In the genomic region with DNA sequence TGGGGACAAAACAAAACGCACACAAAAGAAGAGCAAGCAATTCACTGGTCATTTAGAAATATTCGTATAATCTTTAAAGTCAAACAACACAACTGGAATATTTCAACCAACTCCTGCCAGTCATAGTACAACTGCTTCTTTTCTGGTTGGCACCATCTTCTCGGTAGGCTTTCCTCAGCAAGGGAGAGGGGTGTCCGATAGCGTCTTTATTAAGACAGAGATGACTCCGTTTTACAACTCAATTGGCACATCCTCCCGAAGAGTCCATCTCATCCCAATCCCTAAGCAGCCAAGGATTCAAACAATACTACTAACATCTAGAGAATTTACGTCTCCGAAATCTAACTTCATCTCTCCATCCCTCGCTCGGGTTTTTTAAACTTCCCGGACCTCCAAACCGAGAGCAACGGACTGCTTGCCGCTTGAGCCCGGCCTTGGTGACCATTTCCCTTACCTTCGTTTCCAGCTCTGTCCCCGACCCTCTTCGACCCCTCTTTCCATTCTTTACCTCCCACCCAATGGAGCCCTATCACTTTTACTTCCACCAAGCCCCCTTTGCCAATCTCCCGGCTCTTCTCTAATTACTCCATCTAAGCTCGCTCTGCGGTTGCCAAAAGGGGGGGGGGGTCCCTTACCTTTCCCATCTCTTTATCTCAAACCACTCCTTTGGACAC, we compare ENCODE assay signal across 8 mouse cellular contexts. TPM values are rescaled to one million over a fixed set of nuclear protein-coding genes. Genes with fewer than 3 reads are reported as not detected.
DNase-seq lines count a peak whose midpoint lies in the region; ATAC-seq and TF ChIP-seq lines count a peak whose summit lies in the region.

No protein-coding gene starts in this region.

- WGBS in cerebellum, adult 2 months, result 2% methylated on average over 22 of the region's 22 CpGs
- WGBS in thymus, adult 2 months, result 4% methylated on average over 22 of the region's 22 CpGs
- WGBS in limb, embryonic 13.5 days, result 1% methylated on average over 22 of the region's 22 CpGs
- WGBS in olfactory bulb, adult 2 months, result 2% methylated on average over 22 of the region's 22 CpGs

- ATAC-seq in limb, embryonic 13.5 days (ENCODE audit: low FRiP score, low read depth), result no peak

- peak; percentile 12 to 35 for DNase-seq in cerebellum, adult 2 months
- no peak for DNase-seq in cerebellum, postnatal 4 days (ENCODE audit: low spot score in 2 of 2)
- DNase-seq in thymus, adult 2 months, result no peak
- DNase-seq in thymus, adult 18-20 months, result no peak
- no peak for DNase-seq in adrenal gland, postnatal 25 days
- no peak for DNase-seq in layer of hippocampus, adult 8-10 months (ENCODE audit: low spot score in 2 of 2)

- TF ChIP-seq CTCF in cerebellum, adult 2 months (IDR thresholded peaks at IDR 0.05; ENCODE audit: borderline replicate concordance, insufficient read depth, low read depth, low read length), result no peak
- no peak for TF ChIP-seq CTCF in thymus, adult 2 months (IDR thresholded peaks at IDR 0.05; ENCODE audit: borderline replicate concordance, control insufficient read depth, extremely low read depth, insufficient read depth, low read length, poor library complexity)
- no peak for TF ChIP-seq CTCF in olfactory bulb, adult 2 months (IDR thresholded peaks at IDR 0.05; ENCODE audit: insufficient read depth, low read depth, low read length)

- TF ChIP-seq POLR2A in cerebellum, adult 2 months (IDR thresholded peaks at IDR 0.05; ENCODE audit: borderline replicate concordance, insufficient read depth, low read length), result no peak
- no peak for TF ChIP-seq POLR2A in thymus, adult 2 months (IDR thresholded peaks at IDR 0.05; ENCODE audit: control insufficient read depth, extremely low read depth, insufficient read depth, low read length, poor library complexity)
- no peak for TF ChIP-seq POLR2A in olfactory bulb, adult 2 months (IDR thresholded peaks at IDR 0.05; ENCODE audit: insufficient read depth, low read depth, low read length)

- 0 out of 2 replicates have a peak, but pooled peaks cover 6% of the 10 kb centered on the region for H3K36me3 ChIP-seq in thymus, adult 2 months (ENCODE audit: control insufficient read depth, insufficient read depth, low read length)
- H3K36me3 ChIP-seq in limb, embryonic 13.5 days, result no peaks in the 10 kb centered on the region; the same call in 1 of the 2 replicates

- peak overlapping the region; percentile 21; the same call in 1 of the 2 replicates for H3K27ac ChIP-seq in cerebellum, adult 2 months (ENCODE audit: insufficient read depth, low read length)
- peak overlapping the region; percentile 25 for H3K27ac ChIP-seq in thymus, adult 2 months (ENCODE audit: control insufficient read depth, insufficient read depth, low read length)
- H3K27ac ChIP-seq in limb, embryonic 13.5 days, result no peak overlapping the region
- H3K27ac ChIP-seq in olfactory bulb, adult 2 months (ENCODE audit: insufficient read depth, low read depth, low read length), result peak overlapping the region; percentile 62; the same call in 1 of the 2 replicates

- H3K4me1 ChIP-seq in cerebellum, adult 2 months (ENCODE audit: control insufficient read depth, insufficient read depth, low read length), result peaks cover 4% of the 10 kb centered on the region
- H3K4me1 ChIP-seq in thymus, adult 2 months (replicated peaks; ENCODE audit: control insufficient read depth, insufficient read depth, low read length), result peaks cover 26% of the 10 kb centered on the region
- peaks cover 47% of the 10 kb centered on the region for H3K4me1 ChIP-seq in limb, embryonic 13.5 days
- H3K4me1 ChIP-seq in olfactory bulb, adult 2 months (ENCODE audit: control insufficient read depth, insufficient read depth, low read length), result peaks cover 17% of the 10 kb centered on the region

- H3K27me3 ChIP-seq in cerebellum, adult 2 months (ENCODE audit: control insufficient read depth, insufficient read depth, low read length), result no peaks in the 10 kb centered on the region
- no peaks in the 10 kb centered on the region for H3K27me3 ChIP-seq in thymus, adult 2 months (ENCODE audit: control insufficient read depth, insufficient read depth, low read length)
- peaks cover 18% of the 10 kb centered on the region; the same call in 1 of the 2 replicates for H3K27me3 ChIP-seq in limb, embryonic 13.5 days

- H3K4me3 ChIP-seq in cerebellum, adult 2 months (replicated peaks; ENCODE audit: insufficient read depth, low read depth, low read length), result peak overlapping the region; percentile 75
- peak overlapping the region; percentile 63 for H3K4me3 ChIP-seq in thymus, adult 2 months (ENCODE audit: control insufficient read depth, insufficient read depth, low read length)
- H3K4me3 ChIP-seq in limb, embryonic 13.5 days, result peak overlapping the region; percentile 72
- peak overlapping the region; percentile 93 for H3K4me3 ChIP-seq in olfactory bulb, adult 2 months (ENCODE audit: insufficient read depth, low read depth, low read length)

- H3K4me2 ChIP-seq in limb, embryonic 13.5 days (replicated peaks), result peak overlapping the region; percentile 78

- H3K9ac ChIP-seq in limb, embryonic 13.5 days, result peak overlapping the region; percentile 72

- H3K9me3 ChIP-seq in limb, embryonic 13.5 days, result no peaks in the 10 kb centered on the region

RNA-seq across cellular contexts. Expression of a gene that starts 0.6 kb away (rescaled TPM):
- polyA plus RNA-seq in cerebellum, adult 2 months (2012; rRNA removed), result 5.8 and 6.4 TPM in 2 replicates
- polyA plus RNA-seq in thymus, adult 2 months (2012; rRNA removed), result 68.0 and 70.3 TPM in 2 replicates
- 7.3 and 10.6 TPM in 2 replicates for polyA plus RNA-seq in limb, embryonic 13.5 days (2015; fragmentation: Nextera tagmentation; extraction: Ambion mirVana)
- polyA plus RNA-seq in olfactory bulb, adult 2 months (2012; ENCODE audit: insufficient read depth, insufficient read length, low replicate concordance, missing spikeins), result not detected in 2 replicates
- 3.9 and 4.9 TPM in 2 replicates for total RNA-seq in adrenal gland, postnatal 25 days (2021)
- 10 to 100 TPM in 1 of 4 experiments, 1 to 10 TPM in 3; 7.5 to 11.5 (median 7.7) TPM for total RNA-seq in layer of hippocampus, adult 8-10 months (2022)

Comparison
In these comparisons a context has a peak if more than half of its experiments do, and no peak if none do; other contexts are left out.
1. DNase-seq: peak in cerebellum, adult 2 months (2 of 2); none in cerebellum, postnatal 4 days (0 of 2), thymus, adult 2 months (single experiment), thymus, adult 18-20 months (0 of 2), adrenal gland, postnatal 25 days (single experiment) and layer of hippocampus, adult 8-10 months (0 of 2).
2. Peak in every context shown above with its lines, with median percentiles within 50 percentile points of each other: H3K4me3 ChIP-seq.